Mouse (Mus musculus): Measurements from ENCODE around the gene Fis1. TPM values are rescaled to one million over a fixed set of nuclear protein-coding genes. Genes with fewer than 3 reads are reported as not detected.

The Fis1 gene
- polyA plus RNA-seq, 2 experiments, result 154 to 242 TPM

DNA sequence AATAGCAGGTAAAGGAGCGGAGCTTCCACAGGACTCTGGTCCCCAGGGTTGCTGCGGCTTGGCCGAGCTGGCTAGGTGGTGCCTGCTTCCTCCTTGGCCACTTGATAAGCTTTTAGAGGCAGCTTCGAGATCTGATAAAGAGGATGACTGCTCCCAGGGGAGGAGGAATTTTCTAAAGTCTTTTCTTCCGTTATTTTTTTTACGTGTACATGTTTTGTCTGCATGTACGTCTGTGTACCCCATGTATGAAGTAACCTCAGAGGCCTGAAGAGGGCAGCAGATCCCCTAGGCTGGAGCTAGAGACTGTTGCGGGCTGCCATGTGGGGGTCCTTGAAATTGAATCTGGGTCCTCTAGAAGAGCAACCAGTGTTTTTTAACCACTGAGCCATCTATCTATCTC, 27.9 kb downstream of the Fis1 start:
- H3K9ac ChIP-seq (replicated peaks), result no peak overlapping the region
- ATAC-seq (ENCODE audit: insufficient read depth) (no peak), DNase-seq (ENCODE audit: low read depth in 3 of 3, low spot score in 3 of 3) (no peak)
- no peak overlapping the region for H3K27ac ChIP-seq
- no peak overlapping the region for H3K4me2 ChIP-seq (ENCODE audit: low read depth)
- 71% methylated on average over 8 of the region's 8 CpGs for WGBS (ENCODE audit: insufficient replicate concordance)
- no peaks in the 10 kb centered on the region for H3K27me3 ChIP-seq (ENCODE audit: control insufficient read depth, insufficient read depth, low read length)
- TF ChIP-seq EP300 (IDR thresholded peaks at IDR 0.05; ENCODE audit: low read depth), result no peak
- peak; percentile 50 for TF ChIP-seq CTCF (IDR thresholded peaks at IDR 0.05; ENCODE audit: low read depth)
- H3K36me3 ChIP-seq (replicated peaks; ENCODE audit: control insufficient read depth, insufficient read depth, low read depth), result peaks cover 3% of the 10 kb centered on the region
- peaks cover 0 to 4% of the 10 kb centered on the region in 2 experiments; a peak in 2 of 4 replicates for H3K4me1 ChIP-seq (replicated peaks; ENCODE audit: control insufficient read depth in 2 of 2, insufficient read depth in 2 of 2, low read length in 1 of 2)
- no peaks in the 10 kb centered on the region for H3K9me3 ChIP-seq (ENCODE audit: control insufficient read depth, low read length)
- no peak overlapping the region for H3K4me3 ChIP-seq (ENCODE audit: insufficient read depth in 1 of 2, low read depth in 2 of 2, low read length in 2 of 2)

DNA sequence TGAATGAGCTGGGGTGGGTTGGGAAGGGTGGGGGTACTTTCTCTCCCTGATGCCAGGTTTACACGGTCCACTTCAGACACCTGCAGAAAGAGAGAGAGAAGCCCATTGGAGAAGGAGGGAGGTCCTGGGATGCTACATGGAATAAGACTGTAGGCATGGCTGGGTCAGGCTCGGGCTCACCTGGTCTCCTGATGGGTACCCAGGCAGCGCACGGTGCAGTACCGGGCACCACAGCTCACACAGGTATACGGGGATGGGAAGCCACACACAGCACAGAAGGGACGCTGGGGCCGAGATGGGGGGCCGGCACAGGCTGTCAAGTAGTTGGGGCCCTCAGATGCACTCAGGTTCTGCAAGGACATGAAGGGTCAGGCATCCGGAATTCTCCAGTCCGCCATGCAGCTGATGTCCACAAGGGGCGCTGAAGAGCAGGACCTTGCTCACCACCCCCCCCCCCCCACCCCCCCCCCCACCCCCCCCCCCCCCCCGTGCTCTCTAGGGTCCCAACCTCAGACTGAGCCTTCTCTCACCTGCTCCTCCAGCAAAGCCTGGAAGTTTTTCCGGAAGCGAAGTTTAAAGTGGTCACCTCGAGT, 29.4 kb downstream of the Fis1 start:
- H3K27me3 ChIP-seq (ENCODE audit: control insufficient read depth, insufficient read depth, low read length), result no peaks in the 10 kb centered on the region
- TF ChIP-seq CTCF (IDR thresholded peaks at IDR 0.05; ENCODE audit: low read depth), result peak; percentile 69
- no peak for TF ChIP-seq EP300 (IDR thresholded peaks at IDR 0.05; ENCODE audit: low read depth)
- peaks cover 0 to 10% of the 10 kb centered on the region in 2 experiments; a peak in 2 of 4 replicates for H3K4me1 ChIP-seq (replicated peaks; ENCODE audit: control insufficient read depth in 2 of 2, insufficient read depth in 2 of 2, low read length in 1 of 2)
- H3K27ac ChIP-seq, result no peak overlapping the region
- H3K4me3 ChIP-seq (ENCODE audit: insufficient read depth in 1 of 2, low read depth in 2 of 2, low read length in 2 of 2), result no peak overlapping the region
- 53% methylated on average over 15 of the region's 16 CpGs for WGBS (ENCODE audit: insufficient replicate concordance)
- H3K4me2 ChIP-seq (ENCODE audit: low read depth), result no peak overlapping the region
- peaks cover 3% of the 10 kb centered on the region for H3K36me3 ChIP-seq (replicated peaks; ENCODE audit: control insufficient read depth, insufficient read depth, low read depth)
- no peak for DNase-seq (ENCODE audit: low read depth in 3 of 3, low spot score in 3 of 3)
- no peak overlapping the region for H3K9ac ChIP-seq (replicated peaks)
- no peaks in the 10 kb centered on the region for H3K9me3 ChIP-seq (ENCODE audit: control insufficient read depth, low read length)
- ATAC-seq (ENCODE audit: insufficient read depth), result no peak

DNA sequence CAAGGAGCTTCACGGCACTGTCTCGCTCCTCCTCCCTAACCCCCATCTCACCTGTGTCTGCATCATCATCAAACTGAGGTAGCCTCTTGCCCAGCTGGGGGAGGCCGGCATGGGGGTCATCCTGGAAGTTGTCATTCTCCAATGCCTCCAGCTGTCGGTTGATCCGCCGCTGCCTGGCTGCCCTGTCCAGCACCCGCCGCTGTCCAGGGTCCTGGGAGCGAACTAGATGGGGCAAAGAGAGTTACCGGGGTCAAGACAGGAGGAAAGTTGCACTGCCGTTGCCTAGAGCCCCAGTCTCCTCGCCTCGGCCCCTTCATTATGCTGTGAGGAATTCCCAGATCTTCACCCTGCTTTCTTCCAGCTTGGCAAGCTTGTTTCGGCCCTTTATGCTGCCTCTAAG, 31.8 kb downstream of the Fis1 start:
- Histone ChIP-seq H3K9me3 (ENCODE audit: control insufficient read depth, low read length) (no peaks in the 10 kb centered on the region), H3K4me2 (ENCODE audit: low read depth) (no peak overlapping the region), H3K36me3 (replicated peaks; ENCODE audit: control insufficient read depth, insufficient read depth, low read depth) (peaks cover 3% of the 10 kb centered on the region), H3K9ac (replicated peaks) (no peak overlapping the region), H3K4me3 (ENCODE audit: insufficient read depth in 1 of 2, low read depth in 2 of 2, low read length in 2 of 2) (no peak overlapping the region), H3K27me3 (ENCODE audit: control insufficient read depth, insufficient read depth, low read length) (no peaks in the 10 kb centered on the region), H3K27ac (no peak overlapping the region), H3K4me1 (replicated peaks; ENCODE audit: control insufficient read depth in 2 of 2, insufficient read depth in 2 of 2, low read length in 1 of 2) (peaks cover 0 to 13% of the 10 kb centered on the region in 2 experiments; a peak in 2 of 4 replicates)
- ATAC-seq (ENCODE audit: insufficient read depth) (no peak), DNase-seq (ENCODE audit: low read depth in 3 of 3, low spot score in 3 of 3) (no peak)
- no peak for TF ChIP-seq EP300 (IDR thresholded peaks at IDR 0.05; ENCODE audit: low read depth)
- WGBS (ENCODE audit: insufficient replicate concordance), result 61% methylated on average over 14 of the region's 14 CpGs

GRCm38 (mm10) chr5:136986695-136987137, 33.6 kb downstream of the Fis1 start, which contains the start of gene Plod3:
Gene Plod3 (plus strand): TSS chr5:136987019.
- Histone ChIP-seq H3K27ac (peak within 1 kb of the TSS; percentile 75), H3K4me3 (ENCODE audit: insufficient read depth in 1 of 2, low read depth in 2 of 2, low read length in 2 of 2) (peak within 1 kb of the TSS; percentile 93 to 98), H3K27me3 (ENCODE audit: control insufficient read depth, insufficient read depth, low read length) (no peaks in the 10 kb centered on the region), H3K4me2 (ENCODE audit: low read depth) (peak within 1 kb of the TSS; percentile 92), H3K9me3 (ENCODE audit: control insufficient read depth, low read length) (no peaks in the 10 kb centered on the region), H3K4me1 (replicated peaks; ENCODE audit: control insufficient read depth in 2 of 2, insufficient read depth in 2 of 2, low read length in 1 of 2) (peaks cover 0 to 13% of the 10 kb centered on the region in 2 experiments; a peak in 2 of 4 replicates), H3K36me3 (replicated peaks; ENCODE audit: control insufficient read depth, insufficient read depth, low read depth) (no peaks in the 10 kb centered on the region), H3K9ac (replicated peaks) (peak within 1 kb of the TSS; percentile 93)
- DNase-seq (ENCODE audit: low read depth in 3 of 3, low spot score in 3 of 3) (peak; percentile 99), ATAC-seq (ENCODE audit: insufficient read depth) (peak; percentile 92)
- TF ChIP-seq EP300 (IDR thresholded peaks at IDR 0.05; ENCODE audit: low read depth), result no peak
- peak; percentile 18; the same call in 1 of the 2 replicates for TF ChIP-seq CTCF (IDR thresholded peaks at IDR 0.05; ENCODE audit: low read depth)
- under 1% methylated on average over 26 of the region's 26 CpGs for WGBS (ENCODE audit: insufficient replicate concordance)

- WGBS (ENCODE audit: insufficient replicate concordance), result under 1% methylated on average over 67 of the region's 67 CpGs
- no peak for TF ChIP-seq EP300 (IDR thresholded peaks at IDR 0.05; ENCODE audit: low read depth)
- TF ChIP-seq CTCF (IDR thresholded peaks at IDR 0.05; ENCODE audit: low read depth), result no peak
Observed at GRCm38 (mm10) chr5:136987138-136987933, 34.3 kb downstream of the Fis1 start.

More at GRCm38 (mm10) chr5:136987138-136987933, 34.3 kb downstream of the Fis1 start:
- ATAC-seq (ENCODE audit: insufficient read depth) (peak; percentile 68), DNase-seq (ENCODE audit: low read depth in 3 of 3, low spot score in 3 of 3) (peak; percentile 59 to 78 (median 64))
- Histone ChIP-seq H3K9ac (replicated peaks) (peak overlapping the region; percentile 93), H3K36me3 (replicated peaks; ENCODE audit: control insufficient read depth, insufficient read depth, low read depth) (no peaks in the 10 kb centered on the region), H3K4me1 (replicated peaks; ENCODE audit: control insufficient read depth in 2 of 2, insufficient read depth in 2 of 2, low read length in 1 of 2) (peaks cover 0 to 13% of the 10 kb centered on the region in 2 experiments; a peak in 2 of 4 replicates), H3K27me3 (ENCODE audit: control insufficient read depth, insufficient read depth, low read length) (no peaks in the 10 kb centered on the region), H3K9me3 (ENCODE audit: control insufficient read depth, low read length) (no peaks in the 10 kb centered on the region), H3K27ac (peak overlapping the region; percentile 75), H3K4me3 (ENCODE audit: insufficient read depth in 1 of 2, low read depth in 2 of 2, low read length in 2 of 2) (peak overlapping the region; percentile 93 to 98), H3K4me2 (ENCODE audit: low read depth) (peak overlapping the region; percentile 92)

All from liver, embryonic 14.5 days (tissue).